Mouse (Mus musculus) central nervous system, embryonic 14 days (tissue): ENCODE measurements around the gene Tnmd. TPM values are rescaled to one million over a fixed set of nuclear protein-coding genes. Genes with fewer than 3 reads are reported as not detected.

ENCODE experiments used
- polyA plus RNA-seq: library from polyadenylated mRNA; depleted of rRNA; stranded (reverse); fragments of >200 nt; gene quantifications from 2 replicates; pipeline ENCODE4 v1.2.3, GENCODE M21; 2012; rRNA removed

Tnmd gene
- 6.6 and 12.8 TPM in 2 replicates for polyA plus RNA-seq

GRCm38 (mm10) chrX:133850680-133851079 lies at the start of gene Tnmd:
Gene Tnmd (plus strand): TSS chrX:133850980.

GRCm38 (mm10) chrX:133898014-133898542 lies 47.3 kb downstream of the Tnmd start, which contains the start of gene Tspan6:
Gene Tspan6 (minus strand): TSS chrX:133898429.

GRCm38 (mm10) chrX:133908261-133908660 lies 57.5 kb downstream of the Tnmd start, which contains the start of gene Srpx2:
Gene Srpx2 (plus strand): TSS chrX:133908426.

Other genes starting within 250 kb of the Tnmd start
- 11.7 and 12.6 TPM in 2 replicates for gene Pcdh19, start 162.0 kb upstream of the Tnmd start, polyA plus RNA-seq
- gene Tspan6, start 47.4 kb downstream of the Tnmd start, polyA plus RNA-seq: 103 and 112 TPM in 2 replicates
- 1.8 and 2.3 TPM in 2 replicates for gene Srpx2, start 57.4 kb downstream of the Tnmd start, polyA plus RNA-seq
- 0.77 and 1.4 TPM in 2 replicates for gene Sytl4, start 130.8 kb downstream of the Tnmd start, polyA plus RNA-seq
- 69.2 and 76.4 TPM in 2 replicates for gene Cstf2, start 208.2 kb downstream of the Tnmd start, polyA plus RNA-seq